Mouse (Mus musculus): Measurements from ENCODE around the gene Cox7a2l.

Gene Cox7a2l

GRCm38 (mm10) chr17:83526624-83527532 lies 9.7 kb upstream of the Cox7a2l start:
- no peak for DNase-seq (ENCODE audit: low spot score in 2 of 2)

DNA sequence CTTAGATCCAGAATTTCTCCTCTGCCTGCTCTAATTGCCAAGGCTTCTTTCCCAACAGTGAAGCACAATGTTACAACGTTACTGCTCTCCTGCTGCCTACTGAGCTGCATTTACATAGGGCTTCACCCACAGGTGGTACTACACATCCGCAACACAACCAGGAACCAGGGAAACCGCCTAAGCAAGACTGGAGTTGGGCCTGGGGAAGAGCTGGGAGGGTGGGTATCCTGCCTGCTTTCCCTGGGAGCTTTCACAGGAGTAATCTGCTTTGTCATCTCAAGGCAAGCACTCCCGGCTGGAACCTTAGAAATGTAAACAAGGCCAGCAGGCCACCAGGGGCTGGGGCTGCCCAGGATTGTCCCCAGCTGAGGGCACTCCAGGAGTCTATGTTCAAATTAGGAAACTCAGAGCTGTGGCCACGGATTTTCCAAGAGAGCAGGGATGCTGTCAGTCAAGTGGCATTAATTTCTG lies 9.0 kb upstream of the Cox7a2l start:
- DNase-seq (ENCODE audit: low spot score in 2 of 2) = no peak

DNA sequence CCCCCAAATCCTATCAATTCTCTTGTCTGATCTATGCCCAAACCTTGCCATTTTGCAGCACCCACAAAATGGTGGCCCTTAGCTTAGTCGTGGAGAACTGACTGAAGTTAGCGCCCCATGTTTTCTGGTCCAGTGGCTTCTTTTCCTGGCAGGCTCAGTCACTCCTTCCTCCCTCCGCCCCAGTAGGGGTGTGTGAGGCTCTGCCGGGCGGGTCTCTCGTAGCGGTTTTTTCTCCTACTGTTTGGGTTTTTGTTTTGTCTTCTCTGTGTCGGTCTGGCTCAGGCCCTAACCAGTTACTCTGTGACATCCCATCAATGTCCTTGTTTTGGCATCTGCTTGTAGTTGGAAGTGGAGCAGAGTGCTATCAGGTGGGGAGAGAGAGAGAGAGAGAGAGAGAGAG lies 8.5 kb upstream of the Cox7a2l start:
- no peak for DNase-seq (ENCODE audit: low spot score in 2 of 2)

GRCm38 (mm10) chr17:83524753-83525152 lies 7.6 kb upstream of the Cox7a2l start:
- DNase-seq (ENCODE audit: low spot score in 2 of 2) = no peak

DNA sequence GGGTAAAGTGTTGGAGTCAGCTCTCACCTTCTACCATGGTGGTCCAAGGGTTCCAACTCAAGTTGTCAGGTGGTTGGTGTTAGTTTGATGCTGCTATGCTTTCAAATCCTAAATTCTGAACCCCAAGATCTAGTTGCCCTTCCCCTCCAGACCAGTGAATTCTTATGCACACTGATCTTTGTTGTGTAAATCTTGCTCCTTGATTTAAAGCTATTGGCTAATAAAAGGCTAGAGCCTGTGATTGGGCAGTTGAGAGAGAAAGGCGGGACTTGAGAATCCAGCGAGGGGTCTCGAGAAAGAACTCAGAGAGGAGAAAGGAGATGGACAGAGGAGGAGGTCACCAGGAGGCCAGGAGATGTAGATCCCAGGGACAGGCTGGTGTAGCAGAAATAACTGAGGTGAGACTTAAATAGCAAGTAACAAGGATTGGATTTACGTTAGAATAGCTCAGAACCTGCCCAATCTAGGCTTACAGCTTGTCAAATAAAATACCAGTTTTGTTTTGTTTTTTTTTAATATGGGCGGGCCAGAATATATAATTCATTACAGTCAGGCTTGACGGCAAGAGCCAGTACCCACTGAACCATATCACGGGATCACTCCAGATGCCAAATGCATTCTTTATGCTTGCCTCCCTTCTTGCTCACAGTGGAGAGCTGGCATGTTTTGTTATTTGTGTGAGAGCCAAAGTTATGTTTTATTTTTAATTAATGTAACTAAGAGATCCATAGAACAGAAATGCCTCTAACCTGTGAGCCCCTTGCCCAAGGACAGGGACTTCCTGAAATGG lies 5.7 kb upstream of the Cox7a2l start:
- no peak for DNase-seq (ENCODE audit: low spot score in 2 of 2)

GRCm38 (mm10) chr17:83521881-83522280 lies 4.8 kb upstream of the Cox7a2l start:
- DNase-seq (ENCODE audit: low spot score in 2 of 2) = no peak

DNA sequence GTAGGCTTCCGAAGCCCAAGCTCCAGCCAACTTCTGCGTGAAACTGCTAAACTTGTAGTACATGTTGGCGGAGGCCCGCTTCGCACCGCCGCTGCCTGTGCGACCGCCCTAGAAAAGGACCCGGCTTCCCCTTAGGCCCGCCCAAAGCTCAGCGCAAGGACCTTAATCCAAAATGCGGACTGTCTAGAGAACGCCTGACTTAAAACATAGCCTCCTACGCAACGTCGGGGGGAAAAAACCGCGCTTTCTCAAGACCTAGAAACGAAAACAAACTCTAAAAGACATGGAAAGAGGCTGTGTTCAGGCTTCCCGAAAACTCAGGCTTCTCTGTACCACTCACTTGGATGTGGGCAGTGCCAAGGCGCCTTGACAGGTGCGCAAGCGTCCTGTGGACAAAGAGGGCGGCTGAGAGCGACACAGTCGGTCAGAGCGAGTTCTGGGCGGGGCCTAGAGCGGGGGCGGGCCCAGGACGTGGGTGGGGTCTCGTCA lies 2.9 kb downstream of the Cox7a2l start:
- DNase-seq (ENCODE audit: low spot score in 2 of 2) = peak; percentile 75 to 83

DNA sequence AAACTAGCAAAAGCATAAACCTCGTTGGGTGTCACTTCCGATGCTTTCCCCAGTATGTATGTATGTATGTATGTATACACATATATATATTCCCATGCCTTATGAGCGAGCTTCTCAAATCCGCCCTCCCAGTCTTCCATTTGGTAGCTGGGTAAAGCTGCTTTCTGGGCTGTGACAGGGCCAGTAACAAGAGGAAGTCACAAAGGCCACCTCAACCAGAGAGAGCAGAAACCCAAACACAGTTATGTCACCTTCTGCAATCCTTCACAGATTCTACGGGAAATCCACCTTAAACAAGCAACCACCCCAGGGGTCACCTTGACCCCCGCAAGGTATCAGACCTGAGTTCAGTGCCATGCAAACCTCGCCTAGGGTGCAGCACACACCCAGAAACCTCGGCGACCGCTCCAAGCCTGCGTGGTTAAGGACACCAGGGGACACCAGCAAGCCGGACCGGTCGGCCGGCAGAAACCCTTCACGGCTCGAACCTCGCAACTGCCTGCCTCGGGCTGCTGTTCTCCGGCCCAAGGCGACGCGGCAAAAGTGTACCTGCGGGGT lies 3.4 kb downstream of the Cox7a2l start:
- DNase-seq (ENCODE audit: low spot score in 2 of 2) = no peak

DNA sequence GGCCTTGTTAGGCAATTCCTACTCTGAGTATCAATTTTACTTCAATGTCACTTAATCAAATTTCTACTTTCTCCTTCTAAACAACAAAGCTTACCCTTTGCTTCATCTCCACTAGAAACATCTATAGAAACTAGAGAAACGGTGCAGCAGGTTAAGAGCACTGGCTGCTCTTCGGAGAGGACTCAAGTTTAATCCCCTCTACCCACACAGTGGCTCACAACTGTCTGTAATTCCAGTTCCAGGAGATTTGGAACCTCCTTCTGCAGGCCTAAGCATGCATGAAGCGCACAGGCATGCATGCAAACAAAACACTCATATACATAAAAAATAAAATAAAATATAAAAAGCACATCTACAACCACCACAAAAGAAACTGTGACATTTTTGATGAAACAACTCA lies 5.0 kb downstream of the Cox7a2l start:
- DNase-seq (ENCODE audit: low spot score in 2 of 2) = no peak

DNA sequence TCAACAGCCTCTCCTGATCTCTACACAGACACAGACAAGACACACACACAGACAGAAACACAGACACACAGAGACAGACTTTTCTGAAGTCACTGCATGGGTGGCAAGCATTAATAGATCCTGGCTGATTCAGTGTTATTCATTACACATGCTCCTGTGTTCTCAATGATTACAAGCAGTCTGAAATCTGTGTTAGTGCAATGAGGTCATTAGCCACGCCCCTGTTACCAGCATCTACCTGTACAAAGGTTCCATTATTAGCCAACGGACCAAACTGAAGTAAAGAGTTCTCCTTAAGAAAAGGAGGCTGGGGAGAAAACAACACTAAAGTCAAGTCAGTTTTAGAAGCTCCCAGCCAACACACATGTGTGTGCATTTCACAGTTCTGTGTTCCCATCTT lies 13.4 kb downstream of the Cox7a2l start:
- DNase-seq (ENCODE audit: low spot score in 2 of 2) = no peak

- DNase-seq (ENCODE audit: low spot score in 2 of 2) = no peak
Observed at GRCm38 (mm10) chr17:83499692-83500091, 17.4 kb downstream of the Cox7a2l start.

- no peak for DNase-seq (ENCODE audit: low spot score in 2 of 2)
Observed at GRCm38 (mm10) chr17:83498889-83499288, 18.2 kb downstream of the Cox7a2l start.

- no peak for DNase-seq (ENCODE audit: low spot score in 2 of 2)
Observed at GRCm38 (mm10) chr17:83487762-83488161, 29.4 kb downstream of the Cox7a2l start.

DNA sequence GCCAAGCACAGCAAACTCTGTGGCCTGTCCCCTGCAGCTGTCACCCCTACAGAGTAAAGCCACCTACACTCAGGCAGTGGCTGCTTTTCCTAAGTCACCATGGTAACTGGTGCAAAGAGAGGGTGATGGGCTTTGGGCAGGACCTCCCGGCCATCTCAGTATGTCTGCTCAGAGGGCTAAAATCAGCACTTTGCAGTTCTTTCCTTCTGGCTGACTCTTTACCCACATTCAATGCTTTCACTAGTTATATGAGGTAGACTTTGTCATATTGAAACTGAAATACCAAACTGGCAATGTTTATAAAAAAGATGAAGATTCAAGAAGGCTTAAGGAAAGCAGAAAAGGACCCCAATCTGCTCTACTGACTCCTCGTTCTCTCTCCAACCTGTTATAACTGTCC lies 33.3 kb downstream of the Cox7a2l start:
- no peak for DNase-seq (ENCODE audit: low spot score in 2 of 2)

DNA sequence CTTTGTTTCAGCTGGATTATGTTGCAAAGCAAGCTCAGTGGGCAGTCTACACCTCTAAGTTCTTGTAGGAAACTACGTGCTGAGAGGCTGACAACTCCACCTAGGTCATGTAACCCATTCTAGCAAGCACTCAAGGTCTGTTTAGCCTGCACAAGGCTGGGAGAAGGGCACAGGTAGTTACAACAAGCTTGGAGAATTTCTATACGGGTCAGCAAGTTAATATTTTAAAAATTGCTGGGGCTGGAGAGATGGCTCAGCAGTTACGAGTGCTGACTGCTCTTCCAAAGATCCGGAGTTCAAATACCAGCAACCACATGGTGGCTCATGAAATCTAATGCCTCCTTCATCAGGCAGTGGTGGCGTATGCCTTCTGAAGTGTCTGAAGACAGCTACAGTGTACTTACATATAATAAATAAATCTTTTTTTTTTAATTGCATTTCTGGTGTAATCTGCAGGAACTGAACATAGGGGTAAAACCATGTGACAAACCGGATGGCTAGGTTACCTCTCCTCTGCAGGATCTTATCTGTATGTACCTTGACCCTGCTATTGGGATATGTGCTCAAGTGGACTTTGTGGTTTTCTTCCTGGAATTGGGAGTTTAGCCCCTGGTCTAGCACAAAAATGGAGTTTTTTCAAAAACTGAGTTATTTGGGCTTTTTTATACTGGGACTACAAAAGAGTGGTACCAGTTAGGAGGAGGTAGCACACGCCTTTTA lies 34.2 kb downstream of the Cox7a2l start:
- DNase-seq (ENCODE audit: low spot score in 2 of 2) = no peak

DNA sequence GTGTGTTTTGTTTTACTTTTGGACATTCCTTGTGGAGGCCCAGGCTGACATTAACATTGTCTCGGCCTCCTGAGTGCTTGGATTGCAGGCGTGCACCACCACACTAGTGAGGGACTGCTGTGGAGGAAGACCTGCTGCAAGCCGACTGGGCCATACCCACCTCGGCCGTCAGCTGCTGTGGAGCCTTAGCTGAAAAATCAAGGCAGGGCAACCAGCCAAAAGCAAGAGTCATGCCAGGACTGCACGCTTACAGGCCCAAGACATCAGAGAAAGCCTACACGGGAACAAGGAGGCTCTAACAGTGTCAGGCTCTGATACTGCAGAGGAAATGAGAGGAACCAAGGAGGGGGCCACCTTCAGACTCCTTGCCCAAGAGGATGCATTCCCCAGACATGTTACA lies 35.6 kb downstream of the Cox7a2l start:
- DNase-seq (ENCODE audit: low spot score in 2 of 2) = no peak

GRCm38 (mm10) chr17:83477089-83477488 lies 40.0 kb downstream of the Cox7a2l start:
- DNase-seq (ENCODE audit: low spot score in 2 of 2) = no peak

DNA sequence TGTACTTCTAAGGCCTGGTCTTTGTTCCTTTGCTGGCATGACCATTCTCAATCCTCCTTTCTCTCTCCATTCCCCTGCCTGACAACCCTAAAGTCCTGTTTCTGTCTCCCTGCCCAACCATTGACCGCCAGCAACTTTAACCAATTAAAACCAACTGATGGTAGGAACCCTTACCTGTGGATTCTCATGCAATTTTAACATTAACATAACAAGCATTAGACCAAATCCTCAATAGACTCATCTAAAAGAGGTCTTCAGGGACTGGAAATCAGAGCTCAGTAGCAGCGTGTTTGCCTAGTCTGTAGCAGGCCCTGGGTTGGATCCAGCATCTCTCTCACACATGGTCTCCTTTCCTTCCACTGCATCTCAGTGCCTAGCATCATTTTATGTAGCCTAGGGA lies 47.5 kb downstream of the Cox7a2l start:
- DNase-seq (ENCODE audit: low spot score in 2 of 2) = no peak

DNA sequence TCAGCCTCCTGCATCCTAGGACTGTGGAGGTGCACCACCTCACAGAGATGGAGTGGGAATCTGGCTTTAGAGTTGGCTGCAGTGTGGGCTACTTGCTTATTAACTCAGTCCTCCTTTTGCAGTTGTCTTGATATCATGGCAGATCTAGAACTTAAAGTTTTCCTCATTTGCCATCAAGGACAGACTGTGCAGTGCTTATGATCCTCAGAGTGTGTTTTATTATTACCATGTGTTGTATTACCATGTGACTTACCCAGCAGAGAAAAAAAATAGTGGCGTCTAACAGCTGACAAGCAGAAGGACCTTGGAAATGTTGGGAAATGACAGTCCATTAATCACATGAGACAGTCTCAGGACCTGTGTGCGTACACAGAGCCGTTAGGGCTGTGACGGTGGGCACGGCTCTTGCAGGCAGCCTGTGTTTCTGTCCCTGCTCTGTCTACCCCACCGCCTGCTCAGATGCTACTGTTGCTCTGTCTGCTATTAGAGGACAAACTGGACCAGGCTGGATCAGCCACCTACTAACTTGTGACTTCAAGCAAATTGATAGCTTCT lies 50.4 kb downstream of the Cox7a2l start:
- no peak for DNase-seq (ENCODE audit: low spot score in 2 of 2)

- no peak for DNase-seq (ENCODE audit: low spot score in 2 of 2)
Observed at GRCm38 (mm10) chr17:83465969-83466368, 51.2 kb downstream of the Cox7a2l start.

- DNase-seq (ENCODE audit: low spot score in 2 of 2) = no peak
Observed at GRCm38 (mm10) chr17:83457271-83457670, 59.9 kb downstream of the Cox7a2l start.
